Mouse (Mus musculus): ENCODE results near the gene N4bp2l2. TPM values are rescaled to one million over a fixed set of nuclear protein-coding genes. Genes with fewer than 3 reads are reported as not detected.

N4bp2l2 gene
- polyA plus RNA-seq, 1 experiment from 2014 or later, result 30.2 TPM

GRCm38 (mm10) chr5:150629272-150629671, 36.7 kb downstream of the N4bp2l2 start:
- no peak overlapping the region for H3K9ac ChIP-seq (replicated peaks)
- H3K27me3 ChIP-seq, result no peaks in the 10 kb centered on the region
- H3K36me3 ChIP-seq, result peaks cover 15% of the 10 kb centered on the region; the same call in 1 of the 2 replicates
- no peaks in the 10 kb centered on the region for H3K4me1 ChIP-seq
- no peak for ATAC-seq (replicated peaks)
- H3K9me3 ChIP-seq, result no peaks in the 10 kb centered on the region
- 97% methylated on average over 1 of the region's 1 CpGs for WGBS
- H3K4me2 ChIP-seq (replicated peaks), result no peak overlapping the region
- no peak overlapping the region for H3K4me3 ChIP-seq
- H3K27ac ChIP-seq (replicated peaks), result no peak overlapping the region

DNA sequence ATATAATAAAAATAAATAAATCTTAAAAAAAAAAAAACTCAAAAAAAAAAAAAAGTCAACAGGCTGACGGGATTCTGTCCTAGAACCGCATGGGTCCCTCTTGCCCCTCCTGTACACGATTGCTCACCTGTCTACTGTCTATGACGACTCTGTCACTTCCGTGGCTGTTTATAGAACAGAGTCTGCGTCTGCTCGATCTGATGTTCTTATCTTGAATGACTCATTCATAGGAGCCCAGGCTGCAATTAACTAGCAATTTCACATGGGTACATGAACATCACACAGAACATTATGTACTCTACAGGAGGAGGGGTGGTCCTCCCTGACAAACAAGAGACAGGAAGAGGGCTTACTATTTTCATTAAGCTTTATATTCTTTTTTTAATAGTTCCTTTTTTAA, 40.5 kb downstream of the N4bp2l2 start:
- no peak overlapping the region for H3K4me2 ChIP-seq (replicated peaks)

GRCm38 (mm10) chr5:150622792-150623191, 43.2 kb downstream of the N4bp2l2 start:
- H3K9ac ChIP-seq (replicated peaks), result no peak overlapping the region
- no peaks in the 10 kb centered on the region for H3K4me1 ChIP-seq
- H3K27me3 ChIP-seq, result no peaks in the 10 kb centered on the region
- H3K36me3 ChIP-seq, result 0 out of 2 replicates have a peak, but pooled peaks cover 4% of the 10 kb centered on the region
- no peak overlapping the region for H3K4me3 ChIP-seq
- H3K27ac ChIP-seq (replicated peaks), result no peak overlapping the region
- 27% methylated on average over 1 of the region's 1 CpGs for WGBS
- H3K9me3 ChIP-seq, result no peaks in the 10 kb centered on the region
- ATAC-seq (replicated peaks), result no peak
- H3K4me2 ChIP-seq (replicated peaks), result no peak overlapping the region

More for the DNA sequence above, 40.5 kb downstream of the N4bp2l2 start:
- H3K9ac ChIP-seq (replicated peaks), result no peak overlapping the region
- H3K27ac ChIP-seq (replicated peaks), result no peak overlapping the region
- H3K9me3 ChIP-seq, result no peaks in the 10 kb centered on the region
- H3K27me3 ChIP-seq, result no peaks in the 10 kb centered on the region
- H3K4me1 ChIP-seq, result no peaks in the 10 kb centered on the region
- 86% methylated on average over 7 of the region's 7 CpGs for WGBS
- H3K36me3 ChIP-seq, result 0 out of 2 replicates have a peak, but pooled peaks cover 4% of the 10 kb centered on the region
- no peak overlapping the region for H3K4me3 ChIP-seq
- ATAC-seq (replicated peaks), result no peak

DNA sequence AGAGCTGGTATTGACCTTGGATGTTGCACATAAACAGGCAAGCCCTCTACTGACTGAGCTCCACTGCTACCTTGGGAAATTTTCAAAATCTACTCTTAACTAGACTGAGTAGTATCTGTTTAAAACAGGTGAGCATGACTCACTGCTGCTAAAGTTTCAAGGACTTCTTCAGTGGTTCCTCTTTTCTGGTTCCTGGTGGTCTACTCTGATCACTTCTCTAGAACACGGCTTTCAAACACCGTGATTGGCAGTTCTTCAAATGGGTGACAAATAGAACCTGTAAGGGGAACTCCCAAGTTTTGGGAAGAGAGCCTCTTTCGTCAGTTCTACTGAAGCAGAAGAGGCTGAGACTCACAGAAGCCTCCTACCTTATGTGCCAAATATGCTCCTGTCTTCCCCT, 44.4 kb downstream of the N4bp2l2 start:
- Histone ChIP-seq H3K9me3 (no peaks in the 10 kb centered on the region), H3K4me2 (replicated peaks) (no peak overlapping the region), H3K4me3 (no peak overlapping the region), H3K4me1 (no peaks in the 10 kb centered on the region), H3K27me3 (no peaks in the 10 kb centered on the region), H3K9ac (replicated peaks) (no peak overlapping the region), H3K27ac (replicated peaks) (no peak overlapping the region), H3K36me3 (0 out of 2 replicates have a peak, but pooled peaks cover 4% of the 10 kb centered on the region)
- no peak for ATAC-seq (replicated peaks)
- 83% methylated on average over 3 of the region's 3 CpGs for whole genome bisulfite sequencing

DNA sequence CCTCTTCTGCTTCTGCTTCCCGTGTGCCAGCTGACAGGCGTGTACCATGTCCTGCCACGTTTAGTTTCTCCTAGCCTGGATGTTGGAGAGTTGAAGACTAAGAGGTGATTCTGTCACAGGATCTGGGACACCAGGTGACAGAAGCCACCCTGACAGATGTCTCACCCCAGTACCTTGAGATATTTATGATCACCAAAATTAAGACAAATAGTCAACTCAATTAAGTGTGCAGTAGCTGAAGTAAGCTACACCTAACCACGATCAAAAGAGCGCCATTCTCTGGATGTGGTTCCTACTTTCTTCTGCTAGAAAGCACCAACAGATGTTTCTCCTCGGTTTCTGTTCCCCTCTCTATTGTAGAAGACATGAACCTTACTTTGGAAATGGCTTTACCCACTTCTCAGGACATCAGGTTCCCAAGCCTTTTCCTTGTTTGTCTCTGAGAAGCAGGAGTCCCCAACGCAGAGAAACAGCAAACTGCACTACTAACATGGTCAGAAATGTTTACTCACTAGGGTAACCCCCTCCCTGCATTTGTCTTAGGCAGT, 45.3 kb downstream of the N4bp2l2 start:
- Histone ChIP-seq H3K4me2 (replicated peaks) (no peak overlapping the region), H3K27ac (replicated peaks) (no peak overlapping the region), H3K27me3 (no peaks in the 10 kb centered on the region), H3K9me3 (no peaks in the 10 kb centered on the region), H3K4me3 (no peak overlapping the region), H3K4me1 (no peaks in the 10 kb centered on the region), H3K9ac (replicated peaks) (no peak overlapping the region), H3K36me3 (0 out of 2 replicates have a peak, but pooled peaks cover 4% of the 10 kb centered on the region)
- ATAC-seq (replicated peaks), result no peak
- 92% methylated on average over 7 of the region's 7 CpGs for WGBS

DNA sequence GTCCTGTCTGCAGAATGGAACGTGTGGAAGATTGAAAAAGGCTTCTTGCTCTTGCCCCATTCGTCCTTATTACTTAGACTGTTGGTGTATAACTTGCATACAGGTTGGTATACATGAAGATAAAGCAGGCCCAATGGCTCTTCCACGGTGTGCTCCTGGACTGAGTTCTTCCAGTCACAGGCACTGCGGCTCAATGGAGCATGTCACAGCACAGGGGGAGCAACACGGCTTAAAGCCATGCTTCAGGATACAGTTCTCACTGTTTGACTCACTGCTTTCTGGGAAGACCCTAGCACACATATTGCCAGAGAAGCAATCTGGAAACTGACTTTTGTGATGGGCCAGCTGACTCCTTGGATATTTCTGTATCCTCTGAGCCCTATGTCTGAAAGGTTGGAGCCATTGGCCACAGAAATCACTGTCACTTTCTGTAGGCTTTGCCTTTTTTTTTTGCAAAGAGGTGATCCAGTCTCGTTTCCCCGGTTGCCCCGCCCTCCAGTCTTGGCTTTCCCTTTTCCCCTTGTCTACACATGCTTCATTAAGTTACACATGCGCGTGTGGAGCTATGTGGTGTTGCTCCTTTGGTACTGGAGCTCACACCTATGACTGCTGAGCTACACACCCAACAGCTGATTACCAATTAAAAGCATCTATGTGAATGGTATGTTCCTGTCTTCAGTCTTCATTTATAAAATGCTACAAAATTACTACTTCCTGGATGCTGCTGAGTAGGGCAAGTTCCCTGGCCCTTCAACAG, 47.2 kb downstream of the N4bp2l2 start:
- Histone ChIP-seq H3K4me2 (replicated peaks) (no peak overlapping the region), H3K4me1 (no peaks in the 10 kb centered on the region), H3K9ac (replicated peaks) (no peak overlapping the region), H3K36me3 (no peaks in the 10 kb centered on the region), H3K27ac (replicated peaks) (no peak overlapping the region), H3K27me3 (no peaks in the 10 kb centered on the region), H3K4me3 (no peak overlapping the region), H3K9me3 (no peaks in the 10 kb centered on the region)
- ATAC-seq (replicated peaks), result no peak
- WGBS, result 91% methylated on average over 10 of the region's 10 CpGs

GRCm38 (mm10) chr5:150616731-150617130, 49.3 kb downstream of the N4bp2l2 start:
- H3K9ac ChIP-seq (replicated peaks), result no peak overlapping the region
- H3K27ac ChIP-seq (replicated peaks), result no peak overlapping the region
- H3K9me3 ChIP-seq, result no peaks in the 10 kb centered on the region
- H3K36me3 ChIP-seq, result no peaks in the 10 kb centered on the region
- H3K4me3 ChIP-seq, result no peak overlapping the region
- WGBS, result 90% methylated on average over 3 of the region's 3 CpGs
- H3K4me2 ChIP-seq (replicated peaks), result no peak overlapping the region
- no peaks in the 10 kb centered on the region for H3K27me3 ChIP-seq
- no peak for ATAC-seq (replicated peaks)
- no peaks in the 10 kb centered on the region for H3K4me1 ChIP-seq

DNA sequence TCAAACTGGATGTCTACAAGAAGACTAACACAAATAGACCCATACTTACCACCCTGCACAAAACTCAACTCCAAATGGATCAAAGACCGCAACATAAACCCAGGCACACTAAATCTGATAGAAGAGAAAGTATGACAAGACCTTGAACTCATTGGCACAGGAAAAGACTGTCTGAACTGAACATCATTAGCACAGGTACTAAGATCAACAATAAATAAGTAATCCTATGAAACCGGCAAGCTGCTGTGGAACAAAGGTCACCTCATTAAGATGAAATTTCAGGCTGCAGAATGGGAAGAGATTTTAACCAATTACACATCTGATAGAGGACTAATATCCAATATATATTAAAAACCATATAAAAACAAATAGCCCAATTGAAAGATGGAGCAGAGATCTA, 49.8 kb downstream of the N4bp2l2 start:
- Histone ChIP-seq H3K9me3 (no peaks in the 10 kb centered on the region), H3K4me3 (no peak overlapping the region), H3K27ac (replicated peaks) (no peak overlapping the region), H3K4me2 (replicated peaks) (no peak overlapping the region), H3K27me3 (no peaks in the 10 kb centered on the region), H3K9ac (replicated peaks) (no peak overlapping the region), H3K36me3 (no peaks in the 10 kb centered on the region), H3K4me1 (no peaks in the 10 kb centered on the region)
- 98% methylated on average over 2 of the region's 2 CpGs for WGBS
- ATAC-seq (replicated peaks), result no peak

- no peak overlapping the region for H3K4me3 ChIP-seq
- 91% methylated on average over 2 of the region's 2 CpGs for WGBS
- H3K4me2 ChIP-seq (replicated peaks), result no peak overlapping the region
- H3K36me3 ChIP-seq, result no peaks in the 10 kb centered on the region
- no peaks in the 10 kb centered on the region for H3K9me3 ChIP-seq
- H3K4me1 ChIP-seq, result no peaks in the 10 kb centered on the region
- no peak overlapping the region for H3K27ac ChIP-seq (replicated peaks)
- no peaks in the 10 kb centered on the region for H3K27me3 ChIP-seq
- no peak overlapping the region for H3K9ac ChIP-seq (replicated peaks)
- ATAC-seq (replicated peaks), result no peak
These were observed 51.9 kb downstream of the N4bp2l2 start for GRCm38 (mm10) chr5:150614054-150614453.

DNA sequence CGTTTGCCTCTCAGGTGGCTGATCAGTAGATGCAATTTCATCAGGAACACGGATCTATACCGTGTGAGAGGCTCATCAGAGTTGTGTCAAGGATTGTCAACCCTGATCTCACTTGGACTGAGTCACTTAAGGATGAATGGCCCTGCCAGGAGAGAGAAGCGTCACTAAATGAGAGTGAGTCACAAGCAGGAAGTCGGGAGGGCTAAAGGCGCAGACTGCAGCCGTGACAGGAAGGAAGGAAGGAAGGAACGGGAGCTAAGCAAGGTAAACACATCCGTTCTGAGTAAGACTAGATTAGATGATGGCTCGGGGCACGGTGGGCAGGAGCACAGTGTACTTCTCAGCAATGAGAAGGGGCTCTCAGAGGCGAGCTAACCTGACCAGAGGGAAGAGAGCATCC, 54.3 kb downstream of the N4bp2l2 start:
- Histone ChIP-seq H3K4me2 (replicated peaks) (no peak overlapping the region), H3K36me3 (peaks cover 12% of the 10 kb centered on the region; the same call in 1 of the 2 replicates), H3K27ac (replicated peaks) (no peak overlapping the region), H3K4me1 (no peaks in the 10 kb centered on the region), H3K27me3 (no peaks in the 10 kb centered on the region), H3K9me3 (no peaks in the 10 kb centered on the region), H3K4me3 (no peak overlapping the region), H3K9ac (replicated peaks) (no peak overlapping the region)
- ATAC-seq (replicated peaks), result no peak
- WGBS, result 87% methylated on average over 12 of the region's 12 CpGs

DNA sequence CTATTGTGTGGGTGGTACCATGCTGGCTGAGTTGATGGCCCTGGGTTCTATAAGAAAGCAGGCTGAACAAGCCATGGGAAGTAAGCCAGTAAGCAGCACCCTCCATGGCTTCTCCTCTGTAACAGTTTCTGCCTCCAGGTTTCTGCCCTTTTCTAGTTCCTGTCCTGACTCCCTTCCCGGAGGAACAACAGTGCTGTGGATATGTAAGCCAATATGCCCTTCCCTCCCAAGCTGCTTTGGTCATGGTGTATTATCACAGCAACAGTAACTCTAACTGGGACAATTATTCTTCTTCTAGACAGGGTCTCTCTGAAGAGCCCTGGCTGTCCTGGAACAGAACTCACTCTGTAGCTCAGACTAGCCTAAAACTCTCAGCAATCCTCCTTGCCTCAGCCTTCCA, 54.8 kb downstream of the N4bp2l2 start:
- Histone ChIP-seq H3K4me3 (no peak overlapping the region), H3K27me3 (no peaks in the 10 kb centered on the region), H3K4me2 (replicated peaks) (no peak overlapping the region), H3K9ac (replicated peaks) (no peak overlapping the region), H3K4me1 (no peaks in the 10 kb centered on the region), H3K9me3 (no peaks in the 10 kb centered on the region), H3K36me3 (peaks cover 18% of the 10 kb centered on the region; the same call in 1 of the 2 replicates), H3K27ac (replicated peaks) (no peak overlapping the region)
- WGBS, result 92% methylated on average over 1 of the region's 1 CpGs
- ATAC-seq (replicated peaks), result no peak

DNA sequence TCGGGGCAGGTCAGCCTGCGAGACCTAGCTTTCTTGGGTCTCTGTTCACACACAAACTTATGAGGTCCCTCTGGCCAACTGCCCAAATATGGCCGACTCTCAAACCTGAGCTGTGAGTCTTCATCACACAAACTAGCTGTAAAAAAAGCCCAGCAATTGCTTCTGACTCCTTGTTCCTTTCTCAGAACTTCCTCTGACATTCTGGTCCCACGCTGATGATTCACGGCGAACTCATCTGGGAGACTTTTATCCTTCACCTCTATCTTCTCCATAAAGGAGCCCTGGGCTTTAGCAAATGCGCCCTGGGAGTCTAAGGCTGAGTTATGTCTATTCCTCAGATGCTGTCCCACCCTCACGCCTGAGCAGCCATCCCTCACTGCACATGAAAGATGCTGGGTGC, 58.4 kb downstream of the N4bp2l2 start:
- ATAC-seq (replicated peaks), result no peak
- H3K27ac ChIP-seq (replicated peaks), result no peak overlapping the region
- H3K27me3 ChIP-seq, result no peaks in the 10 kb centered on the region
- H3K9me3 ChIP-seq, result no peaks in the 10 kb centered on the region
- peaks cover 19% of the 10 kb centered on the region; the same call in 1 of the 2 replicates for H3K36me3 ChIP-seq
- no peak overlapping the region for H3K4me3 ChIP-seq
- 97% methylated on average over 8 of the region's 8 CpGs for WGBS
- H3K4me2 ChIP-seq (replicated peaks), result no peak overlapping the region
- no peak overlapping the region for H3K9ac ChIP-seq (replicated peaks)
- H3K4me1 ChIP-seq, result no peaks in the 10 kb centered on the region

Measured in forebrain, embryonic 15.5 days (tissue).